Mouse (Mus musculus) brain, embryonic 14.5 days (tissue): ENCODE measurements around the gene Naif1. TPM values are rescaled to one million over a fixed set of nuclear protein-coding genes. Genes with fewer than 3 reads are reported as not detected.

Experiments used
- DNase-seq: peaks from one replicate; pipeline ENCODE4 v3.0.0-alpha.2; 2011; ENCODE audit warnings: low read depth
- CTCF ChIP-seq: fragments of 200-500 bp; IDR thresholded peaks from 2 replicates; pipeline ENCODE4 v1.5.1; 2012; ENCODE audit warnings: inconsistent platforms, mild to moderate bottlenecking, moderate library complexity, borderline replicate concordance; ENCODE audit not compliant: insufficient read depth, insufficient read length; ENCODE audit errors: extremely low read depth
- POLR2A ChIP-seq: fragments of 200-500 bp; IDR thresholded peaks from 2 replicates; pipeline ENCODE4 v1.6.1; 2012; ENCODE audit warnings: mild to moderate bottlenecking, inconsistent platforms, borderline replicate concordance; ENCODE audit not compliant: poor library complexity, insufficient read depth, insufficient read length, severe bottlenecking; ENCODE audit errors: extremely low read depth
- polyA plus RNA-seq: library from polyadenylated mRNA; depleted of rRNA; stranded (reverse); fragments of >200 nt; gene quantifications from 2 replicates; pipeline ENCODE4 v1.2.3, GENCODE M21; 2012

Naif1 gene
- polyA plus RNA-seq, 1 experiment = 4.8 TPM

GRCm38 (mm10) chr2:32430701-32431676 is 19.3 kb upstream of the Naif1 start:
- DNase-seq = peak; percentile 98

GRCm38 (mm10) chr2:32436686-32437372 is 13.4 kb upstream of the Naif1 start:
- peak; percentile 93 for DNase-seq
- TF ChIP-seq CTCF = no peak
- no peak for TF ChIP-seq POLR2A

More at GRCm38 (mm10) chr2:32430701-32431676, 19.3 kb upstream of the Naif1 start:
- TF ChIP-seq POLR2A (peak; percentile 12; the same call in 1 of the 2 replicates), CTCF (no peak)

GRCm38 (mm10) chr2:32437612-32438166 is 12.6 kb upstream of the Naif1 start:
- DNase-seq = no peak
- TF ChIP-seq CTCF (no peak), POLR2A (no peak)

- no peak for TF ChIP-seq CTCF
- no peak for TF ChIP-seq POLR2A
- DNase-seq = no peak
Observed at GRCm38 (mm10) chr2:32438733-32439132, 11.5 kb upstream of the Naif1 start.

- TF ChIP-seq POLR2A (no peak), CTCF (no peak)
- DNase-seq = peak; percentile 71
Observed at GRCm38 (mm10) chr2:32439177-32439576, 11.1 kb upstream of the Naif1 start.

GRCm38 (mm10) chr2:32440164-32440563 is 10.1 kb upstream of the Naif1 start:
- TF ChIP-seq CTCF (no peak), POLR2A (no peak)
- no peak for DNase-seq

- TF ChIP-seq POLR2A = no peak
Observed at GRCm38 (mm10) chr2:32440632-32441031, 9.6 kb upstream of the Naif1 start.

GRCm38 (mm10) chr2:32441550-32441949 is 8.7 kb upstream of the Naif1 start:
- TF ChIP-seq POLR2A (no peak), CTCF (no peak)
- DNase-seq = no peak

More at GRCm38 (mm10) chr2:32440632-32441031, 9.6 kb upstream of the Naif1 start:
- DNase-seq = no peak

- TF ChIP-seq POLR2A (no peak), CTCF (no peak)
- DNase-seq = no peak
Observed at GRCm38 (mm10) chr2:32445535-32445934, 4.7 kb upstream of the Naif1 start.

GRCm38 (mm10) chr2:32447264-32447936 is 2.9 kb upstream of the Naif1 start:
- TF ChIP-seq CTCF (no peak), POLR2A (no peak)
- peak; percentile 56 for DNase-seq

GRCm38 (mm10) chr2:32448480-32448879 is 1.8 kb upstream of the Naif1 start:
- TF ChIP-seq POLR2A (no peak), CTCF (no peak)
- DNase-seq = no peak
